In genomic region chr5:143253186-143253880, GRCm38 (mm10) we compare ENCODE assay signal across 8 mouse cellular contexts. TPM values are rescaled to one million over a fixed set of nuclear protein-coding genes. Genes with fewer than 3 reads are reported as not detected.
DNase-seq lines count a peak whose midpoint lies in the region; ATAC-seq and TF ChIP-seq lines count a peak whose summit lies in the region.

No protein-coding gene starts in this region.

- intact Hi-C loops in gastrocnemius, adult 2 months (cut with DNase I) = no loop called here
- intact Hi-C loops in gastrocnemius, postnatal 36 days (cut with DNase I) = no loop called here

- H3K9me3 ChIP-seq in midbrain, embryonic 11.5 days (ENCODE audit: control insufficient read depth, low read length) = no peaks in the 10 kb centered on the region

- H3K36me3 ChIP-seq in spleen, adult 2 months (ENCODE audit: control insufficient read depth, insufficient read depth, low read length) = peaks cover 6% of the 10 kb centered on the region; the same call in 1 of the 2 replicates
- H3K36me3 ChIP-seq in midbrain, embryonic 11.5 days (ENCODE audit: control insufficient read depth, insufficient read depth, low read length) = peaks cover 13% of the 10 kb centered on the region; the same call in 1 of the 2 replicates

- no peak for TF ChIP-seq POLR2A in spleen, adult 2 months (IDR thresholded peaks at IDR 0.05; ENCODE audit: low read depth, low read length)

- TF ChIP-seq CTCF in gastrocnemius, adult 2 months (IDR thresholded peaks at IDR 0.05) = no peak
- TF ChIP-seq CTCF in spleen, adult 2 months (IDR thresholded peaks at IDR 0.05; ENCODE audit: extremely low read depth, insufficient read depth, insufficient read length, insufficient replicate concordance) = no peak

- H3K27me3 ChIP-seq in spleen, adult 2 months (ENCODE audit: control insufficient read depth, insufficient read depth, low read length) = peaks cover 17% of the 10 kb centered on the region
- H3K27me3 ChIP-seq in midbrain, embryonic 11.5 days (ENCODE audit: control insufficient read depth, insufficient read depth, low read length) = peaks cover 65% of the 10 kb centered on the region

- H3K4me3 ChIP-seq in gastrocnemius, adult 2 months = peak overlapping the region; percentile 57
- H3K4me3 ChIP-seq in spleen, adult 2 months (ENCODE audit: extremely low read depth, insufficient read depth, insufficient read length) = peak overlapping the region; percentile 1; the same call in 1 of the 2 replicates
- peak overlapping the region; percentile 35 for H3K4me3 ChIP-seq in midbrain, embryonic 11.5 days (ENCODE audit: low read depth, low read length)

- H3K4me2 ChIP-seq in midbrain, embryonic 11.5 days = peak overlapping the region; percentile 53

- no peak overlapping the region for H3K9ac ChIP-seq in midbrain, embryonic 11.5 days (ENCODE audit: low read length)

- H3K4me1 ChIP-seq in spleen, adult 2 months (ENCODE audit: control insufficient read depth, insufficient read depth, insufficient read length) = peaks cover 16% of the 10 kb centered on the region; the same call in 1 of the 2 replicates
- H3K4me1 ChIP-seq in midbrain, embryonic 11.5 days (ENCODE audit: control insufficient read depth, insufficient read depth, low read length) = peaks cover 14% of the 10 kb centered on the region

- peak; percentile 15; the same call in 1 of the 2 replicates for ATAC-seq in granulocyte monocyte progenitor cell, adult 5-6 weeks (replicated peaks; ENCODE audit: poor library complexity, severe bottlenecking)
- ATAC-seq in midbrain, embryonic 11.5 days (ENCODE audit: low FRiP score) = peak; percentile 19; the same call in 1 of the 2 replicates

- no peak for DNase-seq in gastrocnemius, adult 2 months
- no peak for DNase-seq in gastrocnemius, postnatal 36 days
- DNase-seq in spleen, adult 2 months (ENCODE audit: low read depth in 1 of 2, low spot score in 2 of 2) = no peak
- DNase-seq in spleen, adult 18-20 months = no peak
- DNase-seq in midbrain, embryonic 11.5 days (ENCODE audit: low spot score, missing footprints) = peak; percentile 95
- DNase-seq in adipocyte (ENCODE audit: low spot score) = no peak
- DNase-seq in ovary, postnatal 36 days (ENCODE audit: low spot score) = no peak

- no peak overlapping the region for H3K27ac ChIP-seq in gastrocnemius, adult 2 months
- H3K27ac ChIP-seq in spleen, adult 2 months (ENCODE audit: insufficient read depth, low read length) = no peak overlapping the region
- no peak overlapping the region for H3K27ac ChIP-seq in midbrain, embryonic 11.5 days (ENCODE audit: low read depth, low read length)

- 8% methylated on average over 103 of the region's 103 CpGs for WGBS in spleen, adult 2 months
- WGBS in midbrain, embryonic 11.5 days = 2% methylated on average over 103 of the region's 103 CpGs

RNA-seq across cellular contexts. Expression of gene Zfp316, which starts 16.5 kb away (rescaled TPM):
- 1 to 10 TPM; 3.2 to 3.6 TPM for total RNA-seq in gastrocnemius, adult 2 months (2021)
- 1 to 10 TPM; 2.2 to 3.2 TPM for total RNA-seq in gastrocnemius, postnatal 36 days (2021)
- polyA plus RNA-seq in spleen, adult 2 months (2012; rRNA removed) = 4.2 and 7.8 TPM in 2 replicates
- 2.8 and 3.5 TPM in 2 replicates for total RNA-seq in granulocyte monocyte progenitor cell, adult 5-6 weeks (2014; fragmentation: Nextera tagmentation)
- total RNA-seq in granulocyte monocyte progenitor cell, adult 5-6 weeks (2017) = 2.7 and 3.5 TPM in 2 replicates
- 4.3 and 4.5 TPM in 2 replicates for polyA plus RNA-seq in midbrain, embryonic 11.5 days (2014; fragmentation: Nextera tagmentation; extraction: Ambion mirVana)

RNA-seq across cellular contexts. Expression of gene Zfp12, which starts 18.4 kb away (rescaled TPM):
- 1 to 10 TPM; 7.1 to 8.0 TPM for total RNA-seq in gastrocnemius, adult 2 months (2021)
- 1 to 10 TPM; 5.8 to 7.6 TPM for total RNA-seq in gastrocnemius, postnatal 36 days (2021)
- 9.0 and 10.0 TPM in 2 replicates for polyA plus RNA-seq in spleen, adult 2 months (2012; rRNA removed)
- total RNA-seq in granulocyte monocyte progenitor cell, adult 5-6 weeks (2014; fragmentation: Nextera tagmentation) = 7.6 and 8.6 TPM in 2 replicates
- 10.6 and 12.6 TPM in 2 replicates for total RNA-seq in granulocyte monocyte progenitor cell, adult 5-6 weeks (2017)
- polyA plus RNA-seq in midbrain, embryonic 11.5 days (2014; fragmentation: Nextera tagmentation; extraction: Ambion mirVana) = 22.0 and 25.9 TPM in 2 replicates

RNA-seq across cellular contexts. Expression of gene Spdye4a, which starts 26.6 kb away (rescaled TPM):
- total RNA-seq in gastrocnemius, adult 2 months (2021) = not detected
- not detected for total RNA-seq in gastrocnemius, postnatal 36 days (2021)
- polyA plus RNA-seq in spleen, adult 2 months (2012; rRNA removed) = not detected in 2 replicates
- total RNA-seq in granulocyte monocyte progenitor cell, adult 5-6 weeks (2014; fragmentation: Nextera tagmentation) = not detected in 2 replicates
- total RNA-seq in granulocyte monocyte progenitor cell, adult 5-6 weeks (2017) = not detected in 2 replicates
- not detected in 2 replicates for polyA plus RNA-seq in midbrain, embryonic 11.5 days (2014; fragmentation: Nextera tagmentation; extraction: Ambion mirVana)

RNA-seq across cellular contexts. Expression of gene Zfp853, which starts 40.1 kb away (rescaled TPM):
- under 1 TPM in 1 of 2 experiments, not detected in 1; 0.08 TPM for total RNA-seq in gastrocnemius, adult 2 months (2021)
- under 1 TPM; 0.08 to 0.12 TPM for total RNA-seq in gastrocnemius, postnatal 36 days (2021)
- 0.91 and 1.1 TPM in 2 replicates for polyA plus RNA-seq in spleen, adult 2 months (2012; rRNA removed)
- not detected in 2 replicates for total RNA-seq in granulocyte monocyte progenitor cell, adult 5-6 weeks (2014; fragmentation: Nextera tagmentation)
- not detected in 2 replicates for total RNA-seq in granulocyte monocyte progenitor cell, adult 5-6 weeks (2017)
- polyA plus RNA-seq in midbrain, embryonic 11.5 days (2014; fragmentation: Nextera tagmentation; extraction: Ambion mirVana) = 0.08 TPM in 1 of 2 replicates, not detected in the other

Comparison
In these comparisons a context has a peak if more than half of its experiments do, and no peak if none do; other contexts are left out.
1. H3K4me3 ChIP-seq: peak in every context shown above with its lines; median percentile 57 in gastrocnemius, adult 2 months; 35 in midbrain, embryonic 11.5 days; 1 in spleen, adult 2 months.